Mouse (Mus musculus) CD4-positive, CD25-positive, alpha-beta regulatory T cell, adult 2 months (primary cell): ENCODE results near the gene Ninj1.
A peak's percentile ranks its signal among the peaks of the same experiment; 100 is the strongest.

Experiments used
- DNase-seq: peaks from one replicate; pipeline ENCODE4 v3.0.0-alpha.2; 2012; ENCODE audit warnings: low read depth, low spot score

Ninj1 gene

GRCm38 (mm10) chr13:49196211-49196610 lies 8.9 kb downstream of the Ninj1 start:
- DNase-seq: no peak

GRCm38 (mm10) chr13:49196766-49197165 lies 9.5 kb downstream of the Ninj1 start:
- DNase-seq: no peak

DNA sequence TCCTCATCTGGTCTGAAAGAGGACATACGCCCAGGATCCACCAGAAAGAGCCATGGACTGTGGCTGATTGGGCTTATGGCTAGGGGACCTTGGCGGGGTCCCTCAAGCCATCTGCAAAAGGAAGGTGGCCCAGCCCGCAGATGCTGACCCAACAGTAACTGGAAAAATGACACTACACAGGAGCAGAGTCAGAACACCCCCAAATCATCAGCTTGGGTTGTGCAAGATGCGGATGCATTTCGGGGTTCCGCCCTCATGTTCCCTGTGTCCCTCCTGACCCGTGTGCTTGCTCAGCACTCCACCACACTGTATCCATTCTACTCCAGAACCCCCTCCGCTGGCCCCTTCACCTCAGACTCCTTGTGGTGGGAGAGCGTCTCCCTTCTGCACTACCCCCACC lies 11.4 kb downstream of the Ninj1 start:
- no peak for DNase-seq

GRCm38 (mm10) chr13:49199891-49200290 lies 12.6 kb downstream of the Ninj1 start:
- no peak for DNase-seq

- no peak for DNase-seq
Measured at GRCm38 (mm10) chr13:49200688-49201087, 13.4 kb downstream of the Ninj1 start.

DNA sequence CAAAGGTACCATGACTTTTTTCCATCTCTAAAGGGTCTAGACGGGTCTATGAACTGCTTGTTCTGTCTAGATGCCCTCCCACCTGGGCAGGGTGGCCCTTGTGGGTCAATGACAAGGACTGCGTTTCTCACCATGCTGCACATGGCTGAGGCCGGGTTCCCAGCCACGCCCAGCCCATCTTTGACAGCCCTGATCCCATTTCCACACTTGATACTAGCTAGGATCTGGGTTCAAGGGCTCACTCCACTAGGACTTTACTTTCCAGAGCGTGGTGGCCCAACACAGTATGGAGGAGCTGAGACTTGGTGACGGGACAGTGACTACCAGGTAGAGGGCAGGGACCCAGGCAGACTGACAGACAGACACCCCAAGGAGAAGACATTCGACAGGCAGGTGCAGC lies 15.3 kb downstream of the Ninj1 start:
- no peak for DNase-seq

GRCm38 (mm10) chr13:49205381-49205998 lies 18.2 kb downstream of the Ninj1 start:
- peak; percentile 84 for DNase-seq

DNA sequence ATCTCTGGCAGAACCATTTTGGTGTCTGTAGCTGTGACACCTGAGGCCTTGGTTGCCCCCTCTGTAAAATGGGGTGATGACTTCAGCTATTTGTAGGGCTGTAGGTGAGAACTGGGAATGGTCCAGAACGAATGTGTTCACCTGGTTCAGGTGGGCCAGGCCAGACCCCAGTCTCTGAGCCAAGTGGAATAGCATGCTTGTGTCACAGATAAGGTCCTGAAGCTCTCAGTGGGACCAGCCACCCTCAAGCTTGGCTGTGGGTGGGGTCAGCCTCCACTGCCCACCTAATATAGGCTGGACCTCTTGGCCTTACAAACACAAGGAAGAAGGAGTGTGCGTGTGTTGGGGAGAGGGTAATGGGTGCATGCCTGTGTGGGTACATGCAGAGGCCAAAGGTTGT lies 19.1 kb downstream of the Ninj1 start:
- DNase-seq: no peak

- DNase-seq: no peak
Measured at GRCm38 (mm10) chr13:49209306-49209705, 22.0 kb downstream of the Ninj1 start.

DNA sequence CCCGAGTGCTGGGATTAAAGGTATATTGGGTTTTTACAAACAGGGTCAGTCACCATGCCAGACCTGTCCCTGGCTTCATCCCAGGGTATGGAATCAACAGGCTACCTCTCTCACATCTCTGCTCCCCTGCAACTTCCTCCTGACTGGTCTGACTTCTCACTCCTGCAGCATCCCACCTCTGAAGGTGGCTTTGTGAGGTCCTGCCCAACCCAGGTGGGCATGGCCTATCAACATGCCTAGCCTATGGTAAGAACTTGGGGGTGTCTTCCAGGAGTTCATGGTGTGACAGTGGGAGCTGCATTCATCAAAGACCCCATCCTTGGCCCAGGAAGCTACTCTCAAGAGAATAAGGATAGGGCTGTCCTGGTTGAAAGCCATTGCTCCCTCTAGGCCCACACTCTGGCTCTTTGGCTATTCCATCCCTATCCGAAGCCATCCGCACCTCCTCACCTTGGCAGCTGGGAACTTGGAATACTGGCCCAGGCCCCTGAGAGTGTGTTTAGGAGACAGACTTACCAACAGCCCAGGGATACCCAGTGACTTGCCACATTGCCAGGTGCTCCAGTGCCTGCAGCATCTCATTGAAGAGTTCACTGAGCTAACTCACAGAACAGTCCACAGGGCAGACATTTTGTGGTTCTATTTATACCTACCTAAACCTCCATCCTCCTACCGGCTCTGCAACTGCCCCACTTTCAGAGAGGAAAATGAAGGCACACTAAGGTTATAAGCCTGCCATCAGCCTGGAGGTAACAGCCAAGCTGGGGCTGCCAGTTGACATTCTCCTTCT lies 25.6 kb downstream of the Ninj1 start:
- DNase-seq: no peak

GRCm38 (mm10) chr13:49213531-49213932 lies 26.2 kb downstream of the Ninj1 start:
- DNase-seq: peak; percentile 59

DNA sequence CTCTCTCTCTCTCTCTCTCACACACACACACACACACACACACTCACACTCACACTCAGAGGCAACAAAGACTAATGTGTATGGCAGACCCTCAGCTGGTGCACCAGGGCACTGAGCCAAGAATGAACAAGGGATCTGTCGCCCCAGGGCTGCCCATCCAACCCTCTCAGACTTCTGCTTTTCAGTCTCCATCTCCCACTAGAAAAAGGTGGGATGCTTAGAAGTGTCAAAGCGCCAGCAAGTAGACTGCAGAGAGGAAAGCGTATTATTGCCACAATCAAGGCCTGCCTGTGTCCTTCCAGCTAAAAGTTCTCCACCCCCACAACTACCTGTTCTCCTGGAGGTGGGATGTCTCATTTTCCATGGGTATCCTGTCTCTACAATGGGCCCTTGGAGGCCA lies 27.2 kb downstream of the Ninj1 start:
- no peak for DNase-seq

DNA sequence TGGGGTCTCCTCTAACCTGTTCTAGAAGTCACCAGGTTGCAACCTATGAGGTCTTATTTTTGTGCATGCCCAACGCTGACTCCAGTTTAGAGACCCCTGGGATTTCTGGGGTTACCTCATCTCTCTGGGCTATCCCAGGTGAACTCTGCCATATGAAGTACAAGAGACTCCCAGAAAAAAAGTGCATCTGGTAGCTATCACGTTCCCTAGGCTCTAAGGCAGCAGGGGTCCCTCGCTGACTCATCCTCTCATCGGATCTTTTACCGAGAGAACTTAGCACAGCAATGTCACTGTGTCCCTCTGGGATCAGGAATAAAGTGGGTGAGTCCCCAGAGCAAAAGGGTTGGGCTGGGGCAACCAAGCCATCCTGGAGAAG lies 27.8 kb downstream of the Ninj1 start:
- no peak for DNase-seq

DNA sequence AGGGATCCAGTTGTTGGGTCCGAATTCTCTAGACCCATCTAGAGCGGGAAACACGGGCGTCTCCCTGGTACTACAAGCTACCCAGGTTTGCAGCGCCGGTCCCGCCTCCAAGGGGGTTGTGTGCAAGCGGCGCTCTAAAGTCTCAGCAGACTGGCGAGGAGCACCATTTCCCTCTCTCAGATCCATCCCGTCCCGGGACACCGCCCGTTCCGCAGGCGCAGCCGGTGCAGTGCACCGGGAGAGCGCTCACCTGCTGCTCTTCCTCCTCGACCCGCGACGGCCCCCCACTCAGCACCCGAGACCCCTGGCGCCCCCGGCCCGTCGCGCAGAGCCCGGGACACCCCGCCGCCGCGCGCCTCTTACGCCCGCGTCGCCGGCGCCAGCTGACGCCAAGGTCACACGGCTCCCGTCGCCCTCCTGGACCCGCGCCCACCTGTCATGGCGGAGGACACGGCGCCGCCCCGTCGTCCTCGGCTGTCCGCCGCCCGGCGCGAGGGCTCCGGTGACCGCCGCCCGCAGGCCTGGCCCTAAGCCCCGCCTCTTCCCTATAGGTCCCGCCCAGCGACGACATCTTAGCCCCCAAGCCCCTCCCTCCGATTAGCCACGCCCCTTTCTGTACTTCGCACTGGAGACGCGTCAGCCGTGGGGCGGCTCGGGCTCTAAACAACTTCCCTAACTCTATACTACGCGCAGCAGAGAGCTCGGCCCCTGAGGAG lies 28.4 kb downstream of the Ninj1 start, which contains the start of gene Card19:
Gene Card19 (minus strand): TSS at position 534 of the 716 bp plus-strand sequence.
- peak; percentile 98 for DNase-seq

DNA sequence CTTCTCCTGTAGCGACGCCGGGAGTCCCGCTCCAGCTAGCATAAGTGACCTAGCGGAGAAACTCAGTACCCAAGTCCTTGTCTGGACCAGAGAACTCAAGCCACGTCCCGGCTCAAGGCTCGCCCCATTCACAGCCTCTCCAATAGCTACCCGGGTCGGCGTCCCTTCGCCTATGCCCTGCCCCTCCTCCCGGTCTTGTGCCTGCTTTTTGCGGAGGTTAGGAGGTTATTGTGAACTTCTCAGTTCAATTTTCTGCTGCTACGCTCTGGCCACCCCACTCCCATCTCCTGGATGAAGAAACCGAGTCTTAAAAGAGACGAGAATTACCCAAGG lies 28.9 kb downstream of the Ninj1 start:
- no peak for DNase-seq

- no peak for DNase-seq
Measured at GRCm38 (mm10) chr13:49216808-49217561, 29.7 kb downstream of the Ninj1 start.

- no peak for DNase-seq
Measured at GRCm38 (mm10) chr13:49218651-49219050, 31.4 kb downstream of the Ninj1 start.

DNA sequence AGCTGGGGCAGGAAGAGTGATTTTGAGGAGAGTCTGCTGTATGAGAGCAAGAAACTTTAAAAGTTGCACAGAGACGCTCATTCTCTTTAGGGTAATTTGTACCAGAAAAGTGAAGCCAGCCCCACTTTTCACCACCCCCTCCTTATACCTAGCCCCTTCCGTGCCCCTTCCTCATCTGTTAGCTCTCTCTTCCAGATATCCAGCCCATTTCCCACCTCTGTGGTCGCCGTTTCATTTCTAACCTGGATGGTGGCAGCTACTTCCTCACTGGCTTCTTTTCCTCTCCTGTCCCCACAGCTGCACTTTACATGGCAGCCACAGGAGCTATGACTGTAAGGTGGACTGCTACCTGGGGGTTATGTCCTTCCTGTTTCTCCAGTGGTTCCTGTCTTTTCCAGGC lies 32.1 kb downstream of the Ninj1 start:
- DNase-seq: no peak

GRCm38 (mm10) chr13:49220912-49221311 lies 33.6 kb downstream of the Ninj1 start:
- DNase-seq: no peak

- DNase-seq: no peak
Measured at GRCm38 (mm10) chr13:49224314-49224713, 37.0 kb downstream of the Ninj1 start.

GRCm38 (mm10) chr13:49224729-49225128 lies 37.4 kb downstream of the Ninj1 start:
- no peak for DNase-seq

GRCm38 (mm10) chr13:49225159-49225558 lies 37.9 kb downstream of the Ninj1 start:
- no peak for DNase-seq
